Mouse (Mus musculus): Measurements from ENCODE around the gene Hps4. TPM values are rescaled to one million over a fixed set of nuclear protein-coding genes. Genes with fewer than 3 reads are reported as not detected.

The Hps4 gene
- total RNA-seq, 2 experiments from 2014 or later, result 29.4 to 30.7 TPM

DNA sequence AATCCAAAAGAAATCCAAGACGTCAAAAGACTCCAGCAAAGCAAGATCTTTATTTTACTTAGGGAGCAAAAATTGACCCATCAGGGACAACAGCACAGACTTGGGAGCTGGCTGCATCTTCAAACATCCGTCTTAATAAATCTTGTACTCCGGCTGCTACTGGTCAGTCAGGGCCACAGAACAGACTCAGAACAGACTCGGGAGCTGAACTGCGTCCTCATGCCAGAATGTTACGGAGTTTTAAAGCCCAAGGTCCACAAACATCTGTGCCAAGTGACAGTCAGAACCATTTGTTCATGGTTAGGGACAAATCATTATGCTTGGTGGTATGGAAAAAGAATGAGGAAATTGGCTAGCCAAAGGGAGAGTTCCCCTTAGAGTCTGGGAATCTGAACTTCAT, 19.6 kb upstream of the Hps4 start:
- no peak for DNase-seq (ENCODE audit: low spot score in 2 of 2)

DNA sequence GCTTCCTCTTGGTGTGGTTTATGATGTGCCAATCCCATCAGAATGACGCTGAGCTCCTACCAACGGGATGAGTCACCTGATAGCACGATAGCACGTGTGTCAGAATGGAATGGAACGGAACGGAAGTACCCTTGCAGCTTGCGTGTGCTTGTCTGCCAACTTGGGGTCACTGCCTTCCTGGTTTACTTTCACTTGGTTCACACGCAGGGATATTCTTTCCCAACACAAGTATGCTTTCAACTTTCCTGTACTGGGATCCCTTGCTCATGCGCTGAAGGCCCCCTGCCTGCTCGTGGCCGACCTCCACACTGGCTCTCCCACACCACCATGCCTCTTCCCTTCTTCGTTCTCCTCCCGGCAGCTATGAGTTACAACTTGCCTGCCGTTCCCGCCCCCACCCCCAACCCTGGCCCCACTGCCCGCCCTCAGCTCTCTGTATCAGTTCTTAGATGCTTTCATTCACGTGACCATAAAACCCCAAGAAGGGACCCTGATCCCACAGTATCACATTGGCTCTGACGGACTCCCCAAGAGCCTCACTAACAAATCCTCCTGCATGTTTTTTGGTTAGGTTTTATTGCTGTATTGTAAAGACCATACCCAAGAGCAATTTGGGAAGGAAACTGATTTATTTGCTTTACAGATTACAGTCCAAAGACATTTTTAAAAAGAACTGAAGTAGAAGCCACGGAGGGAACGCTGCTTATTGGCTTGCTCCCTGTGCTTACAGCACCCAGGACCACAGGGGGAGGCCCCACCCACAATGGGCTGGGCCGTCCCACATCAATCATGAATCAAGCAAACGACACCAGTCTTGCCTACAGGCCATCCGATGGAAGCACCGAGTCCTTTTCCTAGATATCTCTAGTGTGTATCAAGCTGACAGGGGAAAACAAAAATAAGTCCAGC, 18.0 kb upstream of the Hps4 start:
- DNase-seq (ENCODE audit: low spot score in 2 of 2), result no peak

DNA sequence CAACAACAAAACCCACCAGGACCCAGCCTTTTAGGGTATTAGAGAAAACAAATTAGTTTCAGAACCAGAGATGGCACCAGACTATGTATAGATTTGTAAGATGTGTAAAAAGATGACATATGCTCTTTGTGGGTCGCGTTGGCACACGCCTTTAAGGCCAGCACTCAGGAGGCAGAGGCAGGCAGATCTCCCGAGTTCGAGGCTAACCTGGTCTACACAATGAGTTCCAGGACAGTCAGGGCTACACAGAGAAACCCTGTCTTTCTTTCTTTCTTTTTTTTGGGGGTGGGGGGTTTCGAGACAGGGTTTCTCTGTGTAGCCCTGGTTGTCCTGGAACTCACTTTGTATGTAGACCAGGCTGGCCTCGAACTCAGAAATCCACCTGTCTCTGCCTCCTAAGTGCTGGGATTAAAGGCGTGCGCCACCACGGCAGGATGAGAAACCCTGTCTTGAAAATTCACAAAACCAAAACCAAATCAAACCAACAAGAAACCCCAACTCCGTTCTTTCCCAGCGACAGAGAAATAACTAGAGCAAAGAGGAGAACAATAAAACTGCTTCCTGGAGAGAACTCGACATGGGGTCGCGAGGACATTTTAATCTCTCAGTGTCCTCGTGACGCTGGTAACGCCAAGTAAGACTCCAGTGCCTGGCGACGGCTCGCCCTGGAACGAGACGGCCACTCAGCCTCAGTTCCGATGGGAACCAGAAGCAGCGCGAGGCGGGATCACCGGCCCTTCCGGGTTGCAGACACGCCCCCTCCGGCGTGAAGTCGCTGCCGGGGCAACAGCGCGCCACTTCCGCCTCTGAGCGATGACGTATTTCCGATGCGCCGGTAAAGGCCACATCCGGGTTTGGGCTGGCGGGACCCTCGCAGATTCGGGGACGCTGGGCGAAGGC, 17.1 kb upstream of the Hps4 start, which contains the start of gene Tfip11:
TSS of gene Tfip11 (plus strand) at position 813 of the 900 bp plus-strand sequence.
- peak; percentile 92 to 98 for DNase-seq (ENCODE audit: low spot score in 2 of 2)

DNA sequence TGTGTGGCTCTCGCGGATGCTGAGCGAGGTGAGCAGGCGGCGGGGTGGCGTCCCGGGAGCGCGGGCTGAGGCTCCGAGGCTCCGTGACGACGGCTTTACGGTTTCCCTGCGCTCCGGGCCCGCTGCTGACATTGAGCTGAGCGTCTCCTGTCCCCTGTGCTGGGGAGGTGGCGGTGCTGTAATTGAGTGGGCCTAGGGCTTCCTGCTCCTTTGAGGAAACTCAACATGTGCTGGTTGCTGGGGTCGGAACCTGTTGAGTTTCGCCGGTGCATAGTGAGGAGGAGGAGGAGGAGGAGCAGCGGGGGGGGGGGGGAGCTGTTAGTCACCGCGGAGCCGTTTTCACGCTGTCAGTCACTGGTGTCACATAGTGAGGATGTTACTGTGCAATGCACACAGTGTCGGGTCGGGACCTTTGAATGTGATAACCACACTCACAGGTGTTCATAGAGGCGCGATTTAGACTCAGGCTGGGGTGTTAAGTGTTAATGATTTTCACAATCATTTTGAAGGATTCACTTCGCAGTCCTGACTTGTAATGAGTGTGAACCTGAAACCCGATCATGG, 16.4 kb upstream of the Hps4 start:
- DNase-seq (ENCODE audit: low spot score in 2 of 2), result no peak

DNA sequence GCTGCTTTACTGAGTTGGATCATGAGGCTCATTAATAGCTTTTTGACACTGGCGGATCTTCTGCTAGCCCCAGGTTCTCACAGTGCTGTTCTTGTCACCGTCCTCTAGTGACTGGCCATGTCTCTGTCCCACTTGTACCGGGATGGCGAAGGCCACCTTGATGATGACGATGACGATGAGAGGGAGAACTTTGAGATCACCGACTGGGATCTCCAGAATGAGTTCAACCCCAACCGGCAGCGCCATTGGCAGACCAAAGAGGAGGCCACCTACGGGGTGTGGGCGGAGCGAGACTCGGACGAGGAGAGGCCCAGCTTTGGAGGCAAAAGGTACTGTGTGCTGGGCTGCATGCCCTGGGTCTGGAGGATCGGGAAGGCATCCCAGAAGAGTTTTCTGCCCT, 15.0 kb upstream of the Hps4 start:
- DNase-seq (ENCODE audit: low spot score in 2 of 2), result no peak

DNA sequence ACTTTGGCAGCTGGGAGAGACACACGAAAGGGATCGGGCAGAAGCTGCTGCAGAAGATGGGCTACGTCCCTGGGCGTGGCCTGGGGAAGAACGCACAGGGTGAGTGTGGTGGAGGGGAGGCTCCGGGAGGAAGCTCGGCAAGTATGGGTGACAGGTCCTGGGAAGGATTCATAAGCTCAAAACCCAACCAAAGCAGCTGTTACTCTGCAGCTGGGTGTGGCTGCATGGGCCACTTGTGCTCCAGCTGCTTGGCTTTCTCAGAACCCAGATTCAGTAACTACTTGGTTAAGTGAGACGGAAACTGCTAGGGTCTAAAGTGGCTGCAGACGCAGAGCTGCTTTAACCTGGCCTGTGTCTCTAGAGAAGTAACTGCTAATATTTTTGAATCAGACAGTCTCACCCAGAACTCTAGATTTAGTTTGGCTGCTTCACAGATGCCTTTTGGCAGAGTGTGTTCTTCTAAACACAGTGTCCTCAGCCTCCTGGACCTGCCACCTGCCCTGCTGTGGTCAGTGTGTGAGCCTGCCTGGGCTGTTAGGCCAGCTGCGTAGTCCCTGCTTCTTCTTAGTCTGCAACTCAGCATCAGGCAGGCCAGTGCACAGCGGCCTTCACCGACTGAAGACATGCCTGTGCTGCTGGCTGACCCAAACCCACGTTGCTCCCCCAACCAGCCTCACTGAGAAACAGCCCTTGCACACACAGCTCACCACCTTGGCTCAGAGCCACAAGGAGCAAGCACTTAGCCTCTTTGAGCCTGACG, 12.9 kb upstream of the Hps4 start:
- DNase-seq (ENCODE audit: low spot score in 2 of 2), result no peak

DNA sequence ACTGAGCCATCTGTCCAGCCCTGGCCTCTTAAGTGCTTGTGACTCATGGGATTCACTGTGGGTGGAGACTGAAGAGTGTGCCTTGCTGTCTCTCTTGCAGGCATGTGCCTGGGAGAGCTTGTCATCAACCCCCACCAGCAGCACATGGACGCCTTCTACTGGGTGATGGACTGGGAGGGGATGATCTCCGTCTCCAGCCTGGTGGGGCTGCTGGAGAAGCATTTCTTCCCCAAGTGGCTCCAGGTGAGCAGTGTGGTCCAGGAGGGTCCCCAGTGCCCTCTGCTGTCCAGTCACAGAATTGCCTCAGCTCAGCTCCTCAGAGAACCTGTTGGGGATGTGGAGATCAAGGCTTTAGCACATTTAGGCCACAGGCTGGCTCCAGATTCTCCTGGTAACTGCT, 7.4 kb upstream of the Hps4 start:
- peak in 1 of 2 experiments; percentile 39 for DNase-seq (ENCODE audit: low spot score in 2 of 2)

DNA sequence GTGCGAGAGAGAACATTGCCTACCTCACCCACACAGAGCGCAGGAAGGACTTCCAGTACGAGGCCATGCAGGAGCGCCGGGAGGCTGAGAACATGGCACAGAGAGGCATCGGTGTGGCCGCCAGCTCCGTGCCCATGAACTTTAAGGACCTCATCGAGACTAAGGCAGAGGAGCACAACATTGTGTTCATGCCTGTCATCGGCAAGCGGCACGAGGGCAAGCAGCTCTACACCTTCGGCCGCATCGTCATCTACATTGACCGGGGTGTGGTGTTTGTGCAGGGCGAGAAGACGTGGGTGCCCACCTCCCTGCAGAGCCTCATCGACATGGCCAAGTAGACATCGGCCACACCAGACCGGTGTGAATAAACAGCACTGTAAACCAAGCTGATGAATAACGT, 5.9 kb upstream of the Hps4 start:
- DNase-seq (ENCODE audit: low spot score in 2 of 2), result no peak

DNA sequence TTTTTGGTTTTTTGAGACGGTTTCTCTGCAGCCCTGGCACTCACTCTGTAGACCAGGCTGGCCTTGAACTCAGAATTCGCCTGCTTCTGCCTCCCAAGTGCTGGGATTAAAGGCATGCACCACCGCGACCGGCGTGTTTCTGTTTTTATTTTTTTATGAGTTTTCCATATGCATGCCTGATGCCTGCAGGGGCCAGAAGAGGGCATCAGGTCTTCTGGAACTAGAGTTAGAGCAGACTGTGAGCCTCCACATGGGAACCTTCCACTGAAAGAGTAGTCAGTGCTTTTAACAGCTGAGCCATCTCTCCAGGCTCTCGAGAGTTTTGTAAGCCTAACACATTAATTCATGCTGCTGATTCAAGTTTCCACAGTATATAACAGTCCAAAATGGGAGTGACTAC, 3.7 kb upstream of the Hps4 start:
- no peak for DNase-seq (ENCODE audit: low spot score in 2 of 2)

DNA sequence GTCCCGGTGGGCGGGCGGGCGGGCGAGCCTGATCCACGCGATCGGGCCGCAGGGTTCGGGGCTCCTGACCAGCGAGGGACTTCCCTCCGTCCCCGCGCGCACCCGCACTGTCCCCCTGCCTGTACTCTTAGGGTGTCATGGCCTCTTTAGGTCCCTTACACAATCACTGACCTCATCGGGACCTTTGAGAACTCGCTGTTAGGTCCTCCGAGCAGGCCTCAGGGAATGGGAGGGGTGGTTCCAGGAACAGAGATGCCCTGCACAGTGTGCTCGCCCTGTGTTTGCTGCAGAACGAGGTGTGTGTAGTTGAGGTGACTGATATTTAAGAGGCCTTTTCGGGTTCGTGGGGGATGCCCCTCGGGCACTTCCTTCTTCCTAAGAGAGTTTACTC, 317 bp downstream of the Hps4 start:
- no peak for DNase-seq (ENCODE audit: low spot score in 2 of 2)

DNA sequence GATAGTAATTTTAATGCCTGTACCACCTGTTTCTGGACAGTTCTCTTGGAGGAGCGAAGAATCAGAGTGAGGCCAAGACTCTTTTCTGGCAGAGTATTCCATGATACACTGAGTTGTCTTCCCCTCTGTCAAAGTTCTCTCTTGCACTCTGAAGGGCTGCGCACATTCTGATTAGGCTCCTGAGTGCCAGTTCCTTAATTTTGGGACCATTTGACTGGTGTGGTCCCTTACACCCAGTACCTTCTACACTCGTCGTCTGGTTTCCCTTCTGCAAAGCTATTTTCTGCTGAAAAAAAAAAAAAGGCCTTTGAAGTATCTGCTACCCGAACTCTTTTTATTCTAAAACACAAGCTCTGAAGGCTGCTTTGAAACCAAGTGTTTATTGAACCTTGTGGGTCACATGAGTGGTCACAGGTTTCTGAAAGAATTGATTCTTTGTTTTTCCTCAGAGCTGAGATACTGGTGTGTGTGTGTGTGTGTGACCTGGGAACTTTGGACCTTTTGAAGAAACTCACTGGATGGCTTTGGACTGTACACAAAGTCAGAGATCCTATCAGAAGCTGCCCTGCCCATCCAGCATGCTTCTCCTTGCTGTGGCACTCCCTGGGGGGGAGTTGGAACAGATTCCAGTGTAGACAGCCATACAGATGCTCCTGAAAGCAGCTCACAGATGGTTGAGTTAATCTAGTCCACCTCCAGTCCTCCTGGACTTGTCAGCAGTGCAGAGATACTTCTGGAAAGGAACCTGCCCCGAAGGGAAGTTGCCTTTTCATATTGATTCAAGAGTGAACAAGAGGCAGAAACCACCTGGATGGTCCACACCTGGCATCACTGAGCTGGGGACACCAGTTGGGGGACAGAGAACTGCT, 1.4 kb downstream of the Hps4 start:
- peak; percentile 55 to 78 for DNase-seq (ENCODE audit: low spot score in 2 of 2)

DNA sequence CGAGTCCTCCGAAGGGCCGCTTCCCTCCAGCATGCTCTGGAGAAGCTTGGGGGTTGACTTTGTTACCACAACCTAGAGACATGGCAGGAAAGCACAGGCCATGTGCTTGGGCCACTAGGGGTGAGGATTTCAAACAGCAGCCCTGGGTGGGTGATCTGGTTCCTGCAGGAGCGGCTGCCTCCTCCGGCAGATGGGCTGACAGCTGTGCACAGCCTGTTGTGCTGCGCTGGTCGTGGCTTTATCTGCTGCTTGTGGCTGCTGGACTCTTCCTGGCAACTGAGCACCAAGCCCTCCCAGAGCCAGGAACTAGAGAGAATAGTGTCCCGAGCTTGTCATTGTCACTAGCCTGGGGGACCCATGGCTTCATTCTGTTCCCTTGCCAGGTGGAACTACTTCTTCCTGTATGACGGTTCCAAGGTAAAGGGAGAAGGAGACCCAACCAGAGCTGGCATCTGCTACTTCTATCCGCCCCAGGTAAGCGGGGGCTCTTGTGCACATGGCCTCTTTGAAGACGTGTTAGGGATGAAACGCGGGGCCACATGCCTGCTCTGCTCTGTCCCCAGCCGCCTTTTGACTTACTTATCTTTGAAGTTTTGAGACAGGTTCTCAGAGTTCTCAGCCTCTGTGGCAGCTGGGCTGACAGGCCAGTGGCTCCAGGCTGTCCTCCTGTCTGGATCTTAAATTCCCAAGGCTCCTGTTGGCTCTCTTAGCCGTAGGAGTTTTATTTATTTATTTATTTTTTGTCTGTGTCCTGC, 3.5 kb downstream of the Hps4 start:
- no peak for DNase-seq (ENCODE audit: low spot score in 2 of 2)

DNA sequence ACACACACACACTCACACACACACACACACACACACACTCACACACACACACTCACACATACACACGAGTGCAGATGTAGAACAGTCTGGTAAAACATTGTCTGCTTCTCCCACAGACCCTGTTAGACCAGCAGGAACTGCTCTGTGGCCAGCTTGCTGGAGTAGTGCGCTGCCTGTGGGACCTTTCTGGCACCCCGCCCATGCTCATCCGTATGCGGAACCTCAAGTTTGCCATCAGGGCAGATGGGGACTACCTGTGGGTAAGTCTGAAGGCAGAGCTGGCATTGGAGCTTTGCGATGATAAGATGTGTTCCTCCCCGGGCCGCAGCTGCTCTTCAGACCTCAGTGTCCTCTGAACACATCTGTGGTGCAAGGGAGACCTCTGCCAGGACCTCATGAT, 6.3 kb downstream of the Hps4 start:
- no peak for DNase-seq (ENCODE audit: low spot score in 2 of 2)

DNA sequence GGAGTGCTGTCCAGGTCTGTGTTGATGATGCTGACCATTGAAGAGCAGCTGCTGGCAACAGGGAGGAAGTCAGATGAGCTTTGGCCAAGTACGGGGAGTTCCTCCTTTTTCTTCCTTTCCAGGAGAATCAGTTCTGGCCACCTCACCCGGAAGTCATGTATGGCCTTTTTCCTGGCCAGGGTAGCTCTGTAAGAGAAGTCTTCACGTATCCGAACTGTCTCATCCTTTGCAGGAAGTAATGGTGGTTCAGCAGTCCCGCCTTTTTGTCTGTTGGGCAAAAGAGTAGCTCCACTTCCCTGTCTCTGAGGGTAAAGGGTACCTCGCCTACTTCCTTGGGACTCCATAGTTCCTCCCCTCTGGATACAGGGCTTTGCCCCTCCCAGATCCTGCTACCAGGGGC, 12.6 kb downstream of the Hps4 start:
- no peak for DNase-seq (ENCODE audit: low spot score in 2 of 2)

DNA sequence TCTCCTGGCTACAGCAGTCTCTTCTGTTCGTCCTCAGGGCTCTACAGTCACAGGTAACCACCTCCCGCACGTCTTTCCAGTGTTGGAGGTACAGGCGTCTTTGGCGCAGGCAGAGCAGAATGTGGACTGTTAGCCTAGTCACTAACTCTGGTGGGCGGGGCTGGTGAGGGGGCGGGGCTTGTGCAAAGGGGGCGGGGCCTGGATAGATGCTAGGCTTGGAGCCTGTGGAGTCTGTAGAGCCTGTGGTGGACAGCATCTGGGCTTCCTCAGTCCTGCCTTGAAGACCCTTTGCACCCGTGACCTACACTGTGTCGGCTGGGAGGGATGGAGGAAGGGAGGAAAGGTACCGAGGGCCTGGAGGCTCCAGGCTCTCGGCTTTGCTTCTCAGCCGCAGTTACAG, 13.0 kb downstream of the Hps4 start, which contains the start of gene Gm6583:
TSS of gene Gm6583 (minus strand) at position 124 of the 400 bp plus-strand sequence.
- no peak for DNase-seq (ENCODE audit: low spot score in 2 of 2)

DNA sequence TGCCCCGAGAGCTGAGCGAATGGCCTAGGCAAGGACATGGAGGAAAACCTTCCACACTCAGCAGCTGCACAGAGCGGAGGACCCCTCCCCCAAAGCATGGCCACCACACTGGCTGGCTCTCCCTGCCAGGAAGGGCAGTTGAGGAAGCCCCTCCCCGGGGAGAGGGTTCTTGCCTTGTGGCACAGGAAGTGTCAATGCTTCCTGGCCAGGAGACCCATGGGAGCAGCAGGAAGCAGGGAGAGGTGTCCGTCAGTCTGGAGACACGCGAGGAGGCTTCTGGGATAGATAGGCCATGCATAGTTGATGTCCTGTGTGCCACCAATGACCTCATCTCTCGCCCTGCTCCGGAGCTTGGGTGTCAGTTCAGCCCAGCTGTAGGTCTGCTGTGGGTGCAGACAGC, 13.4 kb downstream of the Hps4 start:
- DNase-seq (ENCODE audit: low spot score in 2 of 2), result no peak

DNA sequence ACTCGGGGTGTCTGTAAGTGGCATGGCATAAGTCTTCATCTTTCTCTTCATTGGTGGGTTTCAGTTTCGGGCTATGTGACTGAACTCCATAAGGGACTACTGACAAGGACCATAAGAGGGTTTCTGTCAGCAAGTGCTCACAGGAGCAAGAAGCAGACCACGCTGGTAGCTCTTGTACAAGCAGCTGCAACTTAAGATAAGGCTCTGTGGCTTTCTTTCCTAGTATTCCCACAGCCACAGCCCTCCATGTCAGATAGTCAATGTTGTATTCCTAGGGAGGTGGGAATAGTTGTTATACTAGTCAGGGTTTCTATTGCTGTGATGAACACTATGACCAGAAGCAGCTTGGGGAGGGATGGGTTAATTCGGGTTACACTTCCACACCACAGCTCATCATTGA, 16.6 kb downstream of the Hps4 start:
- DNase-seq (ENCODE audit: low spot score in 2 of 2), result no peak

DNA sequence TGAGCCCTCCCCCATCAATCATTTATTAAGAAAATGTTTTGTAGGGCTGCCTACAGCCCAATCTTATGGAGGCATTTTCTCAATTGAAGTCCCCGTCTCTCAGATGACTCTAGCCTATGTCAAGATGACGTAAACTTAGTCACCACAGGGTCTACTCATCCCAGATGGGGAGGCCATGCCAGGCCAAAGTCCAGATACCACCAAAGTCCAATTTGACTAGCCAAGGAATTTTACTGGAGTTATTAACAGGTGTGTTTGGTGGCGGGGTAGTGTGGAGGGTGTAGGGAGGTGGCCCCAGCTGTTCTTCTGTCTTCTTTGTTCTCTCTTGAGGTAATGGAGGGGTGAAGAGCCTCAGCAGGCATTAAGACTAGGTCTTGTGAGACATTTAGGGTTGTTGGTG, 17.2 kb downstream of the Hps4 start:
- no peak for DNase-seq (ENCODE audit: low spot score in 2 of 2)

DNA sequence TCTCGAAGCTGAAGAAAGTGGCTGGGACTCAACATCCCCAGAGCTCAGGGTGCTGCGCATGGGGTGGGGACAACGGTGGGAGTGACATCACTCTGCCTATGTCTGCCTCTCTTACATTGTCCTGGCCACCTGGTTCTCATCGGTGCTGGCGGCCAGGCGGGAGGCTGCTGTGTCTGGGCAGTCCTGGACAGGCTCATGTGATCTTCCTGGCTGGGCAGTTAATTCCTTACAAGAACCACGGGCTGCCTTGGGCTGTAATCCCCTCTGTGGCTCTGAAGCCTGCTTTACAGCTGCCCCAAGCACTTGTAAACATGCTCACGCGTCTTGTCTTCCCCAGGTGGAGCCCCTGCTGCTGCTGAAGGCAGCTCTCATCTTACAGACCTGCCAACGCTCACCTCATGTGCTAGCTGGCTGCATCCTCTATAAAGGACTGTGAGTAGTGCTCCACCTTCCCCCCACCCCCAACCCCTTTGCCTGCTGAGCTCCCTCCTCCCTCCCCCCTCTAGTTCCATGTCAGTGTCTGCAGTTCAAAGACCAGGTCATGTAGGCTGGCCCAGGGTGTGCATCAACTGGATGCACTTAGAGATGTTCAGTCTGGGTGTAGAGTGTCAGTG, 21.4 kb downstream of the Hps4 start:
- no peak for DNase-seq (ENCODE audit: low spot score in 2 of 2)
